Comparison of ENCODE assay signal across 16 mouse cellular contexts in genomic region chr8:125873250-125873534, GRCm38 (mm10). TPM values are rescaled to one million over a fixed set of nuclear protein-coding genes. Genes with fewer than 3 reads are reported as not detected.
A peak's percentile ranks its signal among the peaks of the same experiment; 100 is the strongest.
DNase-seq lines count a peak whose midpoint lies in the region; ATAC-seq and TF ChIP-seq lines count a peak whose summit lies in the region.
"Had no signal": no experiment of that assay in that cellular context is flagged by ENCODE, and none has a peak within 500 bp of the region (broad histone marks: within the 10 kb centered on the region; RNA-seq: fewer than 3 reads in every experiment).

No protein-coding gene starts in this region.

- H3K9me3 ChIP-seq in lung, postnatal 0 days (ENCODE audit: low read length), result no peaks in the 10 kb centered on the region
- no peaks in the 10 kb centered on the region for H3K9me3 ChIP-seq in forebrain, embryonic 12.5 days
- H3K9me3 ChIP-seq in midbrain, embryonic 14.5 days (ENCODE audit: control insufficient read depth, low read length), result no peaks in the 10 kb centered on the region
- H3K9me3 ChIP-seq: midbrain, embryonic 12.5 days had no signal

- no peak overlapping the region for H3K9ac ChIP-seq in lung, postnatal 0 days (replicated peaks; ENCODE audit: low read depth)
- H3K9ac ChIP-seq in forebrain, embryonic 12.5 days, result no peak overlapping the region
- H3K9ac ChIP-seq in midbrain, embryonic 14.5 days (replicated peaks; ENCODE audit: low read length), result no peak overlapping the region
- H3K9ac ChIP-seq: liver, embryonic 14.5 days; midbrain, embryonic 12.5 days had no signal

- no peak; the same call in 1 of the 2 replicates for TF ChIP-seq EP300 in lung, postnatal 0 days (IDR thresholded peaks at IDR 0.05)

- no peaks in the 10 kb centered on the region; the same call in 1 of the 2 replicates for H3K27me3 ChIP-seq in lung, postnatal 0 days (replicated peaks; ENCODE audit: insufficient read depth, low read length)
- no peaks in the 10 kb centered on the region for H3K27me3 ChIP-seq in forebrain, embryonic 12.5 days
- no peaks in the 10 kb centered on the region for H3K27me3 ChIP-seq in midbrain, embryonic 14.5 days (ENCODE audit: control insufficient read depth, insufficient read depth, low read length)
- H3K27me3 ChIP-seq: Patski had no signal

- ATAC-seq in lung, postnatal 0 days, result peak; percentile 53
- ATAC-seq in forebrain, embryonic 12.5 days (ENCODE audit: low FRiP score), result no peak
- ATAC-seq in midbrain, embryonic 14.5 days (ENCODE audit: low FRiP score, low TSS enrichment), result no peak
- ATAC-seq: hindbrain, embryonic 16.5 days had no signal

- H3K27ac ChIP-seq in lung, postnatal 0 days (ENCODE audit: low read length), result no peak overlapping the region
- H3K27ac ChIP-seq in forebrain, embryonic 12.5 days, result no peak overlapping the region
- no peak overlapping the region for H3K27ac ChIP-seq in midbrain, embryonic 14.5 days (replicated peaks; ENCODE audit: low read depth, low read length)
- H3K27ac ChIP-seq: liver, embryonic 14.5 days; midbrain, embryonic 12.5 days had no signal

- no peaks in the 10 kb centered on the region for H3K36me3 ChIP-seq in lung, postnatal 0 days (ENCODE audit: insufficient read depth, low read length)
- no peaks in the 10 kb centered on the region for H3K36me3 ChIP-seq in forebrain, embryonic 12.5 days (replicated peaks)
- H3K36me3 ChIP-seq in midbrain, embryonic 14.5 days (ENCODE audit: control insufficient read depth, insufficient read depth, low read length), result peaks cover 34% of the 10 kb centered on the region
- H3K36me3 ChIP-seq: midbrain, embryonic 12.5 days had no signal

- H3K4me2 ChIP-seq in lung, postnatal 0 days (replicated peaks; ENCODE audit: low read depth, low read length), result no peak overlapping the region
- no peak overlapping the region for H3K4me2 ChIP-seq in forebrain, embryonic 12.5 days
- no peak overlapping the region for H3K4me2 ChIP-seq in midbrain, embryonic 14.5 days (ENCODE audit: low read length)
- H3K4me2 ChIP-seq: midbrain, embryonic 12.5 days had no signal

- TF ChIP-seq CTCF in lung, postnatal 0 days (IDR thresholded peaks at IDR 0.05), result no peak

- peak; percentile 10 for DNase-seq in cerebellum, adult 8-10 months
- DNase-seq in cerebellum, postnatal 4 days (ENCODE audit: low spot score in 2 of 2), result no peak
- DNase-seq in urinary bladder, postnatal 14 days (ENCODE audit: low spot score), result peak; percentile 57
- DNase-seq in urinary bladder, postnatal 4 days (ENCODE audit: low spot score in 2 of 2), result no peak
- peak; percentile 49 for DNase-seq in lung, postnatal 0 days (ENCODE audit: low spot score)
- DNase-seq in midbrain, embryonic 14.5 days, result no peak
- no peak for DNase-seq in layer of hippocampus, adult 9-11 months
- DNase-seq: cerebellum, adult 18-20 months; right cerebral cortex, postnatal 14 days; thymus, postnatal 14 days had no signal

- WGBS in lung, postnatal 0 days, result 38% methylated on average over 2 of the region's 2 CpGs
- WGBS in forebrain, embryonic 12.5 days, result 89% methylated on average over 2 of the region's 2 CpGs
- 86% methylated on average over 2 of the region's 2 CpGs for WGBS in midbrain, embryonic 14.5 days

- H3K4me3 ChIP-seq in lung, postnatal 0 days (ENCODE audit: low read depth, low read length), result no peak overlapping the region
- no peak overlapping the region for H3K4me3 ChIP-seq in forebrain, embryonic 12.5 days (replicated peaks)
- no peak overlapping the region for H3K4me3 ChIP-seq in midbrain, embryonic 14.5 days (replicated peaks; ENCODE audit: low read depth, low read length)
- H3K4me3 ChIP-seq: erythroblast, embryonic 14.5 days; midbrain, embryonic 12.5 days had no signal

- H3K4me1 ChIP-seq in lung, postnatal 0 days (ENCODE audit: insufficient read depth, low read depth, low read length), result peaks cover 6% of the 10 kb centered on the region; the same call in 1 of the 2 replicates
- H3K4me1 ChIP-seq in forebrain, embryonic 12.5 days, result peaks cover 14% of the 10 kb centered on the region; the same call in 1 of the 2 replicates
- peaks cover 12% of the 10 kb centered on the region for H3K4me1 ChIP-seq in midbrain, embryonic 14.5 days (ENCODE audit: control insufficient read depth, insufficient read depth, low read length)

RNA-seq across cellular contexts. Expression of gene Pcnx2, which starts 24.9 kb away (rescaled TPM):
- 0.18 and 0.31 TPM in 2 replicates for polyA plus RNA-seq in lung, postnatal 0 days (2015; fragmentation: Nextera tagmentation; extraction: Ambion mirVana)
- 1.3 TPM in 2 replicates for polyA plus RNA-seq in forebrain, embryonic 12.5 days (2016; fragmentation: Nextera tagmentation; extraction: Ambion mirVana)
- 3.9 and 4.5 TPM in 2 replicates for polyA plus RNA-seq in midbrain, embryonic 14.5 days (2014; fragmentation: Nextera tagmentation; extraction: Ambion mirVana)

RNA-seq across cellular contexts. Expression of gene Map3k21, which starts 37.1 kb away (rescaled TPM):
- polyA plus RNA-seq in lung, postnatal 0 days (2015; fragmentation: Nextera tagmentation; extraction: Ambion mirVana), result 0.74 and 0.76 TPM in 2 replicates
- 0.08 TPM in 2 replicates for polyA plus RNA-seq in forebrain, embryonic 12.5 days (2016; fragmentation: Nextera tagmentation; extraction: Ambion mirVana)
- polyA plus RNA-seq in midbrain, embryonic 14.5 days (2014; fragmentation: Nextera tagmentation; extraction: Ambion mirVana), result 0.63 and 0.90 TPM in 2 replicates
- polyA plus RNA-seq: erythroblast, embryonic 14.5 days had no signal

Comparison
In these comparisons a context has a peak if more than half of its experiments do, and no peak if none do; other contexts are left out.
1. DNase-seq: peak in cerebellum, adult 8-10 months (single experiment), urinary bladder, postnatal 14 days (single experiment) and lung, postnatal 0 days (single experiment); none in cerebellum, postnatal 4 days (0 of 2), urinary bladder, postnatal 4 days (0 of 2), midbrain, embryonic 14.5 days (single experiment) and layer of hippocampus, adult 9-11 months (single experiment).